Mouse (Mus musculus): Measurements from ENCODE around the gene BC049715. TPM values are rescaled to one million over a fixed set of nuclear protein-coding genes. Genes with fewer than 3 reads are reported as not detected.
A peak's percentile ranks its signal among the peaks of the same experiment; 100 is the strongest.

BC049715 gene
- 0.46 and 0.96 TPM in 2 replicates for polyA plus RNA-seq (2015; fragmentation: Nextera tagmentation; extraction: Ambion mirVana)

DNA sequence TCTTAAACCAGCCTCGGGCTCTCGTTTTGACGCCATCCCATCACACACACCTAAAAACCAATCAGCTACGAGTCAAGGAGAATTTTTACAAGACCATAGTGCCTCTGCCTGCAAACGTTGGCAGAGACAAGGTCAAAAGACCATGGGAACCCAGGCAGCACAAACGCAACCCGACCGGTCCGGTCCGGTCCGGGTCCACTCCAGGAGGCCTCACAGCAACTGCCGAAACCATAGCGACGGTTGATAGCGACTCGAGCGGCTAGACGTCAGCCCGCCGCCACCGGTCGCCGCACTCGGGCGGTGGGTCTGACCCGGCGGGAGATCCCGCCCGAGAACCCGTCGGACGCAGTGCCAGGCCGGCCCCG, at the start of gene BC049715:
TSS of gene BC049715 (plus strand) at position 111 of the 365 bp plus-strand sequence.
- DNase-seq (ENCODE audit: low spot score) = no peak
- Histone ChIP-seq H3K4me1 (replicated peaks; ENCODE audit: control insufficient read depth, insufficient read depth) (peaks cover 2% of the 10 kb centered on the region; the same call in 1 of the 2 replicates), H3K9me3 (ENCODE audit: control insufficient read depth, low read length) (no peaks in the 10 kb centered on the region), H3K4me2 (replicated peaks; ENCODE audit: low read depth) (peak within 1 kb of the TSS; percentile 55), H3K27me3 (ENCODE audit: control insufficient read depth, insufficient read depth, low read length) (no peaks in the 10 kb centered on the region), H3K36me3 (ENCODE audit: control insufficient read depth, insufficient read depth, low read length) (peaks cover 19% of the 10 kb centered on the region; the same call in 1 of the 2 replicates), H3K4me3 (ENCODE audit: low read depth, low read length) (peak within 1 kb of the TSS; percentile 99), H3K9ac (ENCODE audit: low read length) (peak within 1 kb of the TSS; percentile 99), H3K27ac (replicated peaks) (peak within 1 kb of the TSS; percentile 86)
- peak; percentile 53 for ATAC-seq (ENCODE audit: low FRiP score, low TSS enrichment)
- TF ChIP-seq CTCF (IDR thresholded peaks at IDR 0.05; ENCODE audit: low read depth) = no peak
- no peak for TF ChIP-seq EP300 (optimal IDR thresholded peaks at IDR 0.05)
- WGBS = 0% methylated on average over 34 of the region's 34 CpGs

DNA sequence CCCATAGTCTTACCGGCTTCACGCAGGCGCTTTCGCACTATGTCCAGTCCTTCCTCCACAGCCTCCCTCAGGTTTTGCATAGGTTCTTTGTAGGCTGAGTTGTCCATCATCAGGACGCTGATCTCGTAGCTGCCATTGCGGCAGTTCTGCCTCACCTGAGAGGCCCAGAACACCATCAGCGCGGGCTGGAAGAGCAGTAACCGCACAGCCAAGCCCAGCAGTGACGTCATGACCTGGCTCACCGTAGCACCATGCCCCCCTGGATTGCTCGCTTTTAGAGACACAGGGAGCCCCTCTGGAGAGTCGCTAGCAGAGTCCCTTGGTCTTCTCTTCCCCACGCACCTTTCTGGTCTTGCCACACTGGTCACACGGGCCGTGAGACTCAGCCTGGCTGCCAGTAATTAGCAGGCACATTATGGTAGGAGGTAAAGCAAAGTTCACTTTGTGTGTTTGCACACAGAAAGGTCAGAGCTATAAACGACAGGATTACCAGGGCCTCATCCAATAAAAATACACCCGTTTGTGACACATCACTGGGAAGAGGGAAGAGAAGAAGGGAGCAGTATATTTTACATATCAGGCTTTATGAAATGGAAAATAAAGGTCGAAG, 45.9 kb upstream of the BC049715 start, which contains the start of gene Gucy2c:
TSS of gene Gucy2c (minus strand) at position 389 of the 610 bp plus-strand sequence.
- Histone ChIP-seq H3K27me3 (ENCODE audit: control insufficient read depth, insufficient read depth, low read length) (no peaks in the 10 kb centered on the region), H3K36me3 (ENCODE audit: control insufficient read depth, insufficient read depth, low read length) (no peaks in the 10 kb centered on the region), H3K4me3 (ENCODE audit: low read depth, low read length) (no peak within 1 kb of the TSS), H3K4me1 (replicated peaks; ENCODE audit: control insufficient read depth, insufficient read depth) (no peaks in the 10 kb centered on the region), H3K9me3 (ENCODE audit: control insufficient read depth, low read length) (no peaks in the 10 kb centered on the region), H3K9ac (ENCODE audit: low read length) (no peak within 1 kb of the TSS), H3K27ac (replicated peaks) (no peak within 1 kb of the TSS), H3K4me2 (replicated peaks; ENCODE audit: low read depth) (no peak within 1 kb of the TSS)
- TF ChIP-seq EP300 (optimal IDR thresholded peaks at IDR 0.05) (no peak), CTCF (IDR thresholded peaks at IDR 0.05; ENCODE audit: low read depth) (no peak)
- WGBS = 69% methylated on average over 20 of the region's 20 CpGs
- DNase-seq (ENCODE audit: low spot score) (peak; percentile 37), ATAC-seq (ENCODE audit: low FRiP score, low TSS enrichment) (peak; percentile 83)

DNA sequence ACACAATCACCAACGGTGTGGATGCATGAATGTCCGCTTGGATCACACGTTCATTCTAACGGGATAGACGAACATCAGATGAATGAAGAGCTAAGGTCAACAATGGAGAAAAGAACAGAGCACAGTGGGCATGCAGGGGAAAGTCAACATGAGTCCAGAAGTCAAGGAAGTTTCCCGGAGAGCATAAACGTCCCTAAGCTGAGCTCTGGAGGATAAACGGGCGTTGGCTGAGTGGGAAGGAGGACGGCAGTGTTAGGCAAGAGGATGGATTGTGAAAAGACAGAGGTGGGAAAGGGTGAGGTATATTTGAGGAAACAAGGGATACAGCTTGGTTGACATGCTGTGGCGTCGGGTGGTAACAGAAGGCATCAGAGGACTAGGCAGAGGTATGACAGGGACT, 45.3 kb upstream of the BC049715 start:
- Histone ChIP-seq H3K9ac (ENCODE audit: low read length) (no peak overlapping the region), H3K9me3 (ENCODE audit: control insufficient read depth, low read length) (no peaks in the 10 kb centered on the region), H3K36me3 (ENCODE audit: control insufficient read depth, insufficient read depth, low read length) (no peaks in the 10 kb centered on the region), H3K4me2 (replicated peaks; ENCODE audit: low read depth) (no peak overlapping the region), H3K4me3 (ENCODE audit: low read depth, low read length) (no peak overlapping the region), H3K27me3 (ENCODE audit: control insufficient read depth, insufficient read depth, low read length) (no peaks in the 10 kb centered on the region), H3K27ac (replicated peaks) (no peak overlapping the region), H3K4me1 (replicated peaks; ENCODE audit: control insufficient read depth, insufficient read depth) (no peaks in the 10 kb centered on the region)
- ATAC-seq (ENCODE audit: low FRiP score, low TSS enrichment) (no peak), DNase-seq (ENCODE audit: low spot score) (no peak)
- TF ChIP-seq CTCF (IDR thresholded peaks at IDR 0.05; ENCODE audit: low read depth) = no peak
- 73% methylated on average over 12 of the region's 12 CpGs for WGBS

DNA sequence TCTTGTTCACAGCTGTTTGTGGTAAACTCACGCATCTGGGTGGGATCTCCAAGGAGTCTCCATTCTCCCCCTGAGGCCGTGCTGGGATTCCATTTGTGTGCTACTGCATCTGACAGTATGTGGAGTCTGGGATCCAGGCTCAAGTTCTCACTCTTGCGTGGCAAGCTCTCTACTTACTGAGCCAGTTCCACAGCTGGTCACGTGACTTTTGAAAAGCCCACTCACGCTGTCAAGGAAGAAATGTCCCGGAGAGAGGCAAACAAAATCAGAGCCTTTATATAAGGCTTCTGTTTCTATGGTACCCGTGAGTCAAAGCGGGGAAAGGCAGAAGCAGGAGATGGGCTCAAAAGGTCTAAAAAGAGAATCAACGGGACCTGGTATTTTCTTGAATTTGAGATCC, 44.7 kb upstream of the BC049715 start:
- no peaks in the 10 kb centered on the region for H3K27me3 ChIP-seq (ENCODE audit: control insufficient read depth, insufficient read depth, low read length)
- H3K9me3 ChIP-seq (ENCODE audit: control insufficient read depth, low read length) = no peaks in the 10 kb centered on the region
- TF ChIP-seq EP300 (optimal IDR thresholded peaks at IDR 0.05) = no peak
- TF ChIP-seq CTCF (IDR thresholded peaks at IDR 0.05; ENCODE audit: low read depth) = no peak
- H3K9ac ChIP-seq (ENCODE audit: low read length) = no peak overlapping the region
- no peak overlapping the region for H3K4me2 ChIP-seq (replicated peaks; ENCODE audit: low read depth)
- no peaks in the 10 kb centered on the region for H3K4me1 ChIP-seq (replicated peaks; ENCODE audit: control insufficient read depth, insufficient read depth)
- H3K27ac ChIP-seq (replicated peaks) = no peak overlapping the region
- H3K36me3 ChIP-seq (ENCODE audit: control insufficient read depth, insufficient read depth, low read length) = no peaks in the 10 kb centered on the region
- ATAC-seq (ENCODE audit: low FRiP score, low TSS enrichment) = no peak
- 74% methylated on average over 9 of the region's 9 CpGs for WGBS
- no peak overlapping the region for H3K4me3 ChIP-seq (ENCODE audit: low read depth, low read length)
- no peak for DNase-seq (ENCODE audit: low spot score)

DNA sequence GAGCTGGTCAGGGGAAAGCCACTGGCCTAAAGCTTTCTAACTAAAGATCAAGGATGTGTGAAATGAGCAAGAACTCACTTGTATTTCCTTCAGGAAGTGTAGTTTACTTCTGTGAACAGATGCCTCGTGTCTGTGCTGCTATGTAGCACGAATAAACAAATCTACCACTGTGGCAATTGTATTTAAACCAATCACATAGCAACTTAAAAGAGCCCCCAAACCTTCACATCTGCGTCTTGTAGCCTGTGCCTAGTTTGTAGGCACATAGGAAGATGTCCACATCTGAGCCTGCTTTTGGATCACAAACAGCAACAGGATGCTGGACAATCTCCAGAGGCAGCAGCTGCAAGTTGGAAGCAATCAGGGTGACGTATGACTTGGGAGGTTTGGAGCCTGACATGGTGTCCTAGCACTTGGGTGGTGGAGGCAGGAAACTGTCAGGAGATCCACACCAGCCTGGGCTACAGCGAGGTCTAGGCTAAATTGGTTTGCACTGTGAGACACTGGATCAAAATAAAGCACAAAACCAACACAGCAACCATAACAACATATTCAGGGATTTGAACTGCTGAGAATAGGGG, 37.9 kb upstream of the BC049715 start:
- no peaks in the 10 kb centered on the region for H3K36me3 ChIP-seq (ENCODE audit: control insufficient read depth, insufficient read depth, low read length)
- no peak for TF ChIP-seq CTCF (IDR thresholded peaks at IDR 0.05; ENCODE audit: low read depth)
- H3K4me2 ChIP-seq (replicated peaks; ENCODE audit: low read depth) = no peak overlapping the region
- H3K27ac ChIP-seq (replicated peaks) = peak overlapping the region; percentile 5; the same call in 1 of the 2 replicates
- H3K27me3 ChIP-seq (ENCODE audit: control insufficient read depth, insufficient read depth, low read length) = no peaks in the 10 kb centered on the region
- DNase-seq (ENCODE audit: low spot score) = no peak
- ATAC-seq (ENCODE audit: low FRiP score, low TSS enrichment) = peak; percentile 68; the same call in 1 of the 2 replicates
- H3K9ac ChIP-seq (ENCODE audit: low read length) = no peak overlapping the region
- no peaks in the 10 kb centered on the region for H3K9me3 ChIP-seq (ENCODE audit: control insufficient read depth, low read length)
- whole genome bisulfite sequencing = 38% methylated on average over 5 of the region's 5 CpGs
- H3K4me3 ChIP-seq (ENCODE audit: low read depth, low read length) = no peak overlapping the region
- no peaks in the 10 kb centered on the region; the same call in 1 of the 2 replicates for H3K4me1 ChIP-seq (replicated peaks; ENCODE audit: control insufficient read depth, insufficient read depth)

All from stomach, postnatal 0 days (tissue).